Mouse (Mus musculus) heart, adult 11 months (tissue): ENCODE data around the gene Cnn1.
"Not testable (repeated sequence)": the region's sequence is repeated elsewhere in the genome, so short reads cannot be mapped to it uniquely, and the experiment has no call there.

Experiments used
- DNase-seq: peaks from one replicate; pipeline ENCODE4 v3.0.0; 2022

The Cnn1 gene

GRCm38 (mm10) chr9:22098993-22099696 is at the start of gene Cnn1:
TSS of gene Cnn1 (plus strand) at chr9:22099216.
- peak; percentile 92 for DNase-seq

GRCm38 (mm10) chr9:22049315-22049714 is 49.7 kb upstream of the Cnn1 start:
- DNase-seq, result peak; percentile 90

- no peak for DNase-seq
Measured at GRCm38 (mm10) chr9:22049721-22050270, 49.2 kb upstream of the Cnn1 start.

GRCm38 (mm10) chr9:22050351-22050889 is 48.6 kb upstream of the Cnn1 start:
- DNase-seq, result peak; percentile 92

GRCm38 (mm10) chr9:22051161-22051957 is 47.7 kb upstream of the Cnn1 start:
- no peak for DNase-seq

GRCm38 (mm10) chr9:22051958-22052254 is 47.1 kb upstream of the Cnn1 start, which contains the start of gene Elavl3:
TSS of gene Elavl3 (minus strand) at chr9:22052023.
- DNase-seq, result no peak

- DNase-seq, result no peak
Measured at GRCm38 (mm10) chr9:22053657-22054056, 45.4 kb upstream of the Cnn1 start.

- DNase-seq, result peak; percentile 96
Measured at GRCm38 (mm10) chr9:22054411-22055076, 44.5 kb upstream of the Cnn1 start.

GRCm38 (mm10) chr9:22055713-22056112 is 43.3 kb upstream of the Cnn1 start:
- no peak for DNase-seq

GRCm38 (mm10) chr9:22056303-22056910 is 42.6 kb upstream of the Cnn1 start:
- DNase-seq, result no peak

- peak; percentile 92 for DNase-seq
Measured at GRCm38 (mm10) chr9:22057031-22057517, 41.9 kb upstream of the Cnn1 start.

- DNase-seq, result peak; percentile 98
Measured at GRCm38 (mm10) chr9:22058011-22058424, 41.0 kb upstream of the Cnn1 start.

GRCm38 (mm10) chr9:22061339-22061738 is 37.7 kb upstream of the Cnn1 start:
- no peak for DNase-seq

- DNase-seq, result peak; percentile 86
Measured at GRCm38 (mm10) chr9:22064341-22064740, 34.7 kb upstream of the Cnn1 start.

- DNase-seq, result peak; percentile 87
Measured at GRCm38 (mm10) chr9:22065642-22066041, 33.4 kb upstream of the Cnn1 start.

GRCm38 (mm10) chr9:22066433-22066832 is 32.6 kb upstream of the Cnn1 start:
- DNase-seq, result peak; percentile 92

- peak; percentile 83 for DNase-seq
Measured at GRCm38 (mm10) chr9:22067195-22067594, 31.8 kb upstream of the Cnn1 start.

- DNase-seq, result peak; percentile 85
Measured at GRCm38 (mm10) chr9:22069881-22070553, 29.0 kb upstream of the Cnn1 start.

- peak; percentile 100 for DNase-seq
Measured at GRCm38 (mm10) chr9:22070791-22071573, 28.0 kb upstream of the Cnn1 start, which contains the start of the genes Gm49318 and Zfp653. TSS of gene Gm49318 (minus strand) at chr9:22071259. TSS of gene Zfp653 (minus strand) at chr9:22071376.

- DNase-seq, result peak; percentile 93
Measured at GRCm38 (mm10) chr9:22072276-22072675, 26.7 kb upstream of the Cnn1 start.

- DNase-seq, result not testable (repeated sequence)
Measured at GRCm38 (mm10) chr9:22075778-22076177, 23.2 kb upstream of the Cnn1 start.
